Mouse (Mus musculus): ENCODE measurements around the gene Rhox4b.
"Not testable (repeated sequence)": the region's sequence is repeated elsewhere in the genome, so short reads cannot be mapped to it uniquely, and the experiment has no call there.

GRCm38 (mm10) chrX:37432194-37432593 lies at the start of gene Rhox4b:
- not testable (repeated sequence) for TF ChIP-seq POLR2A, CTCF (IDR thresholded peaks at IDR 0.05; ENCODE audit: insufficient read depth, low read depth, low read length)

Data from olfactory bulb, adult 2 months (tissue).